Mouse (Mus musculus) layer of hippocampus, adult 9-10 months (tissue): ENCODE measurements around the gene Adpgk.
A peak's percentile ranks its signal among the peaks of the same experiment; 100 is the strongest.

ENCODE experiments used
- DNase-seq: peaks from one replicate; pipeline ENCODE4 v3.0.0; 2022; ENCODE audit warnings: low spot score

The Adpgk gene

DNA sequence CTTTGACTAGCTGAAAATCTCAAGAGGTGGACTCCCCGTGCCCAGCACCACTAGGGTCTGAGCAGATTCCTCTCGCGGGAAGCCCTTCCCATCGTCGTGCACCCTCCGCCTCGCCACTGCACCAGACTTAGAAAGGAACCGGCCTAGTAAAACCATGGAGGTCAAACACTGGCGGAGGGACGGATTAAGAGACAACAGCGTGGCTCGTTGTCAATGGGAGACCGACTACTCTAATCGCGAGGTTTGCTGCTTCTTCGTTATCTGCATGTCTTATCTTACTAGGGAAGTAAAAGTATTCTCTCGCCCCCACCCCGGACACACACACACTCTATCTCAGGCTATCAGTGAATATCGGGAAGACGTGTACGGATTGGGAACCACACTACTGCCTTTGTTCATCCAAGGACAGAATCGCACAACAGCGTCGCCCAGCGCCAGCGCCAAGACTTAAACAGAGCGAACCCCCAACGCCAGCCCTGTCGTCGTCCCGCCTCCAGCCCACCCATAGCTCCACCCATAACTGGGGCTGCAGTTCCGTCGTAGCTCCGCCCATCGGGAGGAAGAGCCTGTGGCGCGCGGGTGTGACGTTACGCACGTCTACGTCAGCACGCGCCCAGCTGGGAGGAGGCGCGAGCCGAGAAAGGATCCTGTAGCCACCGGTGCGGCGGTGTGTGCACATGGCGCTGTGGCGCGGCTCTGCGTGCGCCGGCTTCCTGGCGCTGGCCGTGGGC lies at the start of gene Adpgk:
TSS of gene Adpgk (plus strand) at position 602 of the 731 bp plus-strand sequence.
- DNase-seq: peak; percentile 95

DNA sequence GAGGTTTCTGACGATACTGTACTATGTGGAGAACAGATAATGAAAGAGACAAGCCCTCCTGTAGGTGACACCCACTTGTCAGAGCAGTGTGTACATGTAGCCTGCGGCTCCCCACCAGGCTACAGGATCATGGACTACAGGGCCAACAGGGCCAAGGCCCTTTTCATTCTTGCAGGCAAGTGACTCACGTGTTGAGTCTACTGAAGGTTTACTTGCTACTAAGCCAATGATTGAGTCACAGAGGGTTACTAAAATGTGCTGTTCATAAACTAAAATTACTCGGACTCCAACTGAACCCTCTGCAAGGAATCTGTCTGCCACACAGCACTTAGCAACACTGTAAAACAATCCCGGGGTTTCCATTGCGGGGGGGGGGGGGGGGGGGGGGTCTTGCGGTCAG lies 46.2 kb upstream of the Adpgk start:
- no peak for DNase-seq

DNA sequence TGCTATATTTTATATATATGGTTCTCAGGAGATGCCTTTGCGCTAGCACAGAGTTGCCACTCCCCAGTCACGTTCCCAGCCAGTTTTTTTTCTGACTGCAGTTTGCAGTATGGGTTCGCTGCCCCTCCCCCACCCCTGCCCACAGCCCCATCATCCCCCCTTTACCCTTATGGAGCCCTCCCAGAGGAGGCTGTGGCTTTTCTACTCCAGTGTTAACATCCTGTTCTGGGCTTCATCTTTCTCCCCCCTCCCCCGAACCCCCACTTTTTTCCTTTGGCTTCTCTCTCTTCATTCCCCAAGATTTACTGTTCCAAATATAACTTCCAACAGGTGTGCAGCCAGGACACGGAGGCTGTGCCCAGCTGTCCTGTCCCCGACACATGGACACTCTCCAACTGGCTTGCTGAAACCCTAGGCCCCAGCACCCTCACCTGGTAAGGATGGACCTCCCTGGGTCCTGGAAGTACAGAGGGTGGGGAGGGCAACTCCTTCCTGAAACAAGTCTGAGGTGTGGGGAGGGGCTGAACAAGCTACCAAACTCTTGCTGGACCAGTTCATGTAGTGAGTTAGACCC lies 44.8 kb upstream of the Adpgk start:
- DNase-seq: no peak

GRCm38 (mm10) chr9:59249359-59249758 lies 42.0 kb upstream of the Adpgk start:
- DNase-seq: no peak

DNA sequence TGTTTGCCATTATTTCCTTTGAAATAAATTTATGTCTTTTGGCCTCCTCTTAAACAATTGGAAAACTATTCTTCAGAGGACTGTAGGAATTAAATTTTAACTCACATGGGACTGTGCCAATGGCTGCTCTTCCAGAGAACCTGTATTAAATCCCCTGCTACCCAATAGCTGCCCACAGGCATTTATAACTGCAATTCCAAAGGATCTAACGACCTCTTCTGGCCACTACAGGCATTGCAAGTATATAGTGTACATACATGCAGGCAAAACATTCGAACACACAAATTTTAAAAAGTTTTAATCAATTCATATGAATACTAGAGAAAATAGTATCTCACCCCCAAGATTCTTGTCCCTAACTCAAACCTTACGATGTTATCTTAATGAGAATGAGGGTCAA lies 41.1 kb upstream of the Adpgk start:
- DNase-seq: no peak

GRCm38 (mm10) chr9:59254716-59255421 lies 36.5 kb upstream of the Adpgk start:
- no peak for DNase-seq

DNA sequence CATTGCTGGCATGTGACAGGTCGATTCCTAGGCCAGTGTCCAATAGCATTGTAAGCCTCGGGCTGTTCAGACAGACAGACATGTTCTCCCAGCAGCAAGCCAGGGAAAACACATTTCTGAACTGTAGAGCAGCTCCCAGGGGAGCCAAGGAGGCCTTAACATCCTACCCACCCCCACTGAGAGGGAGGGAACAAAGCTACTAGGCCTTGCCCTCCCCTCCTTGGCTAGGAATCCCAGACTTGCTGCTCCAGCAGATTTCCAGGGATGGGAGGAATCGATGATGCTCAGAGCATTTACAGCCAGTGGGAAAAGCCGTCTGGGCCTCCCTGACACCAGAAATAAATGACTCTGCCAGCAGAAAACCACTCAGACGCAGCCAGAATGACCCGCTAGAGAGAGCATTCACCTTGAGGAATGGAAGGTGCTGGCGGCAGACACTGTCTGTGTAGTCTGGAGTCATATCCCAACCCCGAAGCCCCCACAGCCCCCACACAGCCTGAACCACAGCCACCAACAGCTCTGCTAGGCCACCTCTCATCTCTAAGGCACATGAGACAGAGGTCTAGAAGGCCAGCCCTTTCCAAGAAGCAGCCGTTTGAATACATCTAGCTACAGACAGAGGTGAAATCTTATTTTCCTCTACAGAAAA lies 31.4 kb upstream of the Adpgk start:
- DNase-seq: no peak

- no peak for DNase-seq
Measured at GRCm38 (mm10) chr9:59266332-59266731, 25.0 kb upstream of the Adpgk start.

DNA sequence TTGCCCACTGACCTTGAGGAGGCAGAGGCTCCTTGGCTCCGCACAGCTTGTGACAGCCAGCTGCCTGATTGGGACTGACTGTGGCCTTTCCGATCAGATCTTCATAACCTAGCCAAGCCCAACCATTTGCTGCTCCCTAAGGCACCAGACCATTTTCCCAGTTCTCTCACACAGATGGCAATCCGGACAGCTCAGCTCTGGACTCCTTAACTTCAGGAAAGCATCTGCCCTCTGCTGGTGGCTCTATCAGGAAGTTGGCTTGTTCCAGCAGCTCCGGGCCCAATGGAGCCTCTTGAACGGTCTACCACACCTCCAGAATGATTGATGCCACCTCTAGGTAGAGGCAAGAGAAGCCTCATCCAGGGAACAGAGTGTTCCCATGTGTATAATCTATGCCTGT lies 21.6 kb upstream of the Adpgk start:
- peak; percentile 56 for DNase-seq

GRCm38 (mm10) chr9:59271081-59271480 lies 20.3 kb upstream of the Adpgk start:
- no peak for DNase-seq

- DNase-seq: no peak
Measured at GRCm38 (mm10) chr9:59271711-59272110, 19.6 kb upstream of the Adpgk start.

DNA sequence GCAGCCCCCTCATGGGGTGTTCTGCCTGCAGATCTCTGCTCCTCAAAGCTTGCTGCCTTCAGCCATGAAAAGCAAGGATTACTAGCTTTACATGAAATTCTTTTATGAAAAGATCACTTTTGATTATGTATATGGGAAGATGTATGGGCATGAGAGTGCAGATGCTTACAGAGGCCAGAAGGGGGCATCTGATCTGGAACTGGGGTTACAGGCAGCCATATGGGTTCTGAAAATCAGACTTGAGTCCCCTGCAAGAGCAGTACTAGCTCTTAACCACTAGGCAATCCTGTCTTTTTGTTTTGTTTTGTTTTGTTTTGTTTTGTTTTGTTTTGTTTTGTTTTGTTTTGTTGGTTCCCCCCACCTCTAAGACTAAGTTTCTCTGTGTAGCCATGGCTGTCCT lies 18.2 kb upstream of the Adpgk start:
- no peak for DNase-seq

DNA sequence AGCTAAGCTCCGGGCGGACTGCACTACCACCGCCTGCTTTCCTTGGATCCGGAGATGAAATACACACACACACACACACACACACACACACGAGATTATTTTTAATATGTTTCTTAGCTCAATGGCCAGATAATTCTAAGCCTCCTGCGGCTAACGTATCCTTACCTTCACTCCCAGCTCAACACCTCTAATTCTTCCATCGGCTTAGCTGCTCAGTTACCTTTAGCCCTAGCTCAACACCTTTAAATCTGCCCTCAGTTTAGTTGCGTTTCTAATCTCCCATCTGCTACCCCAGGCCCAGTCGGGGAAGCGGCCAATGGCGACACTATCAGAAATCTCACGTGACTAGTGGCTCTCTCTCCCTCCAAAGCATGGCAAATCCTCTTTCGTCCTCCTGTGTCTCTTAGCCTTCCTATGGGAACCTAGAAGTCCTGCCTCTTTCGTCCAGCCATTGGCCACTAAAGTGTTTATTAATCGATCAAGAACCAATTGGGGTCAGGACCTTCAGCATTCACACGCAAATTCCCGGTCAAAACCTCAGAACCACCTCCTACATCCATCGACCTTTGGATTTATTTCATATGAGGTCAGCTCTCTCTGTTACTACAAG lies 16.4 kb upstream of the Adpgk start:
- no peak for DNase-seq

DNA sequence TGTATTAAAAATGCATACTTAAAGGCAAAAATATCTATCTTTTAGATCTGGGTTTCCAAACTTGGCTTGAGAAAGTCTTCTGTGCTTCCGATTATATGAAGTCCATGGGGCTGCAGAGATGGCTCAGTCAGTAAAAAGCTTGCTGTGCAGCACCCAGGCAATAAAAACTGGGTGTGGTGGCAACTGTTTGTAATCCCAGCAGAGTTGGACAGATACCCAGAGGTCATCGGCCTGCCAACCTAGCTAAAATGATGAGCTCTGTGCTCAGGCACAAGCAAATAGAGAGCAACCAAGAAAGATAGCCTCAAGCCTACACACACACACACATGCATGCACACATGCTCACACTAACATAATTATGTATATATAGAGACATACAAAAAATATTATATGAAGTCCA lies 13.2 kb upstream of the Adpgk start:
- no peak for DNase-seq

DNA sequence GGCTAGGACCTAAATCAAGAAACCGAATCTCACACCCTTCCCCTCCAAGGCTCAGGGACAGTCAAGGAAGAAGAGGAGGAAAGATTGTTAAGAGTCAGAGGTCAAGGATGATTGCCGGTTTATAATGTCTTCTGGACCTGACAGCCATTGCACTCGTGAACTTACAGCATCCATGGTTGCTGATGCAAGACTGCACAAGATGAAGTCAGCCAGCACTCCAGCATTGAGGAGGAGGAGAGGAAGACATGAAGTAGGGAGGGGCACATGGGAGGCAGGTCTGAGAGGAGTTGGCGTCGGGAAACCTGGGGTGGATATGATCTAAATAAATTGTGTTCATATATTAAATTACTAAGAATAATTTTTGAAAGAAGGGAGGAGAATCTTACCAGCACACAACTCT lies 12.7 kb upstream of the Adpgk start:
- DNase-seq: no peak

DNA sequence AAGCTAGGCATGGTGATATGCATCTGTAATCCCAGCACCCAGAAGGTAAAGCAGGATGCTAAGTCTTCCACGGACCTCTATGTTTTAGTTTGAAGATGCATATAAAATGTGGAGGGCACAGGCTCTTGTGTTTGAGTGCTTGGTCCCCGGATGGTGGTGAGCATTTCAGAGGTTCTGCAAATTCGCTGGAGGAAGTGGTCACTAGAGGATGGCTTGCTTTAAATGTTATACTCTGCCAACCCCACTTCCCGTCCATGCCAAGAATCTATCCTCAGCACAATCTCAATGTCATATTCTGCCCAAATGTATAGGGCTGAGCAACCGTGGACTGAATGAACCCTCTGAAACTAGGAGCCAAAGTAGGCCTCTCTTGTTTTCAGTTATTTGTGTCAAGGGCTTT lies 10.5 kb upstream of the Adpgk start:
- DNase-seq: no peak

- no peak for DNase-seq
Measured at GRCm38 (mm10) chr9:59281871-59282682, 9.3 kb upstream of the Adpgk start.

- no peak for DNase-seq
Measured at GRCm38 (mm10) chr9:59282683-59282986, 8.7 kb upstream of the Adpgk start.

DNA sequence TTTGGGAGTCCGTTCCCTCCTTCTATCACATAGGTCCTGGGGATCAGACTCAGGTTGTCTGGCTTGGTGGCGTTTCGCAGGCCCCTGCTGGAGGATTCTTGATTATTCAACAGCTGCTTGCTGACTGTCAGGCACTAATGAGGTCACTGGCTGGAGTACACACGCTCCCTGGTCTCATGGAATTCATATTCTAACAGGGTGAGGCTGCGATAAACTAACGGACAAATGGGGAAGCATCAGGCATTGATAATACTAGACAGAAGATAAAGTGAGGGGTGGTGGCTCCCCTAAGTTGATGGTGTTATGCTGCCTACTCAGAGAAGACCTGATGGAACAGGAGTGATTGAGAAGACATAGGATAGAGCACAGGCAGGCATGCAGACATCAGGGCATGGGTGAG lies 5.7 kb upstream of the Adpgk start:
- no peak for DNase-seq

DNA sequence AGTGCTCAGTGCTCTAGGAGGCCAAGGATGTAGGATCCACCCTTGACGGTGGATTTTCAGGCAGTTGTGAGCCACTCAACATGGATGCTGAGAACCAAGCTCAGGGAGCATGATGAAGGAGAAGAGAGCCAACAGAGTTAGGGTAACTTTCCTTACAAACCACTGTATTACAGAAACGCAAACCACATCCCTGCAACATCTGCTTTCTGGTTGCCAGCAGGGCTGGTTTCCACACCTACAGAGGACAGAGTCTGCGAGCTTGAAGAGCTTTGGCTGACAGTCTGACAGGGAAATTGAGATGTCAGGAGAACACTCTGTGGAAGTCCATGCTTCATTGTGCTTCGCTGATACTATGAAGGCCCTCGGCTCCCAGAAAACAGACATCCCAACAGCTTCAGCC lies 3.3 kb upstream of the Adpgk start:
- DNase-seq: no peak

- DNase-seq: no peak
Measured at GRCm38 (mm10) chr9:59288685-59289410, 2.5 kb upstream of the Adpgk start.
